Mouse (Mus musculus): ENCODE measurements around the gene Pim3. TPM values are rescaled to one million over a fixed set of nuclear protein-coding genes. Genes with fewer than 3 reads are reported as not detected.
A peak's percentile ranks its signal among the peaks of the same experiment; 100 is the strongest.

Pim3 gene
- polyA plus RNA-seq, 1 experiment: 55.0 TPM

DNA sequence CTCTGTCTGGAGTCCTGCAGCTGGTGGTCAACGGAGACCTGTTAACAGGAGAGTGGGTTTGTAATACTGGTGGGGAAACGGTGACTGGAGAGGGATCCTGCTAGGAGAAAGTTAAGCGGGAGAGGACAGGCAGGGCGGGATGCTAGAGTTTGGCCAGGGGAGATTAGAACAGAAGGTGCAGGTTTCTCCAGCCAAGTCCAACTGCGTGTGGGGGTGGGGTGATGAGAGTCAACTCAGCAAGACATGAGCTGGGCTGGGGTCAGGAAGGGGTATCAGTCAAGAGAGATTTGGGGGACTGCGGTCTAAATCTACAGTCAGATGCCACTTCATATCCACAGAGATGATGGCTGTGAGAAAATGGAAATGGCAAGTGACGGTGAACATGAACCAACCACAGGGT, 17.0 kb upstream of the Pim3 start:
- no peak for DNase-seq
- TF ChIP-seq POLR2A (IDR thresholded peaks at IDR 0.05; ENCODE audit: borderline replicate concordance, extremely low read depth, low read depth, low read length): no peak
- TF ChIP-seq CTCF (IDR thresholded peaks at IDR 0.05; ENCODE audit: insufficient read depth, low read length): no peak
- 92% methylated on average over 7 of the region's 7 CpGs for whole genome bisulfite sequencing
- H3K4me3 ChIP-seq (replicated peaks; ENCODE audit: extremely low read depth, low read depth, low read length): no peak overlapping the region
- peaks cover 2% of the 10 kb centered on the region; the same call in 1 of the 2 replicates for H3K4me1 ChIP-seq (ENCODE audit: control insufficient read depth, insufficient read depth, low read length)

DNA sequence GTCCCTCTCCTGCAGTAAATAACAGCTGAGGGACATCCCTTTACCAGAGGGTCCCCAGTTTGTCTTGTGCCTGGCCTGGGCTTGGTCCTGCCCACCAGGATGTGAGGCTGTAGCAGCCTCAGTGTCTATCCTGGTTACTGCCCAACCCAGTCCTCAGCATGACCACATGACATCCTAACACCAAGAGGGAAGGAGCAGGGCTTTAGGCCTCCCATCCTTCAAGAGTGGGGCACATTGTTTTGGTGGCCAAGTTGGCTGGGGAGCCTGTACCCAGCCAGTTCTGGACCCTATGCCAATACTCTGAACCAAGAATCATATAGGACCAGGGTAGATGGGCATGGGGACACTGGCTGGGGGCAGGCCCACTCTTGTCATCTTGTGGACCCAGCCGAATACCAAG, 13.3 kb upstream of the Pim3 start:
- Histone ChIP-seq H3K4me1 (ENCODE audit: control insufficient read depth, insufficient read depth, low read length) (peaks cover 16% of the 10 kb centered on the region), H3K4me3 (replicated peaks; ENCODE audit: extremely low read depth, low read depth, low read length) (no peak overlapping the region)
- no peak for TF ChIP-seq CTCF (IDR thresholded peaks at IDR 0.05; ENCODE audit: insufficient read depth, low read length)
- TF ChIP-seq POLR2A (IDR thresholded peaks at IDR 0.05; ENCODE audit: borderline replicate concordance, extremely low read depth, low read depth, low read length): no peak
- no peak for DNase-seq
- 100% methylated on average over 1 of the region's 1 CpGs for whole genome bisulfite sequencing

DNA sequence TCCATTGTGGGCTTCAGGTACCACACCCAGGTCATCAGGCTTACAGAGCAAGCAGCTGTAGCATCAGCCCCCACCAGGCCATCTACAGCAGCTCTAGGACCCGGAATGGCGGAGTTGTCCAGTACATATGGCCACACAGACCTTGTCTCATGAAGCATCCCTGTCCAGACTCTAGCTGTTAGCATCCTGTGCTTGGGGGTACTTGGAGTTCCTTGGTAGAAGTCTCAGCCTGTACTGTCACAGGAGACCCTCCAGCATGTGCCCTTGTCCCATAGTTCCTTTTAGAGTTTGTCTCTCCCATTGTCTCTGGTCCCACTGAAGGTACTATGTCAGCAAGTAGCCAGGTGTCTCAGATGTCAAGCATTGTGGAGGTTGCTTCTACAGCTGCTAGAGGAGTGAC, 12.4 kb upstream of the Pim3 start:
- TF ChIP-seq CTCF (IDR thresholded peaks at IDR 0.05; ENCODE audit: insufficient read depth, low read length): no peak
- TF ChIP-seq POLR2A (IDR thresholded peaks at IDR 0.05; ENCODE audit: borderline replicate concordance, extremely low read depth, low read depth, low read length): no peak
- 94% methylated on average over 2 of the region's 2 CpGs for WGBS
- Histone ChIP-seq H3K4me1 (ENCODE audit: control insufficient read depth, insufficient read depth, low read length) (peaks cover 19% of the 10 kb centered on the region), H3K4me3 (replicated peaks; ENCODE audit: extremely low read depth, low read depth, low read length) (no peak overlapping the region)
- DNase-seq: no peak

DNA sequence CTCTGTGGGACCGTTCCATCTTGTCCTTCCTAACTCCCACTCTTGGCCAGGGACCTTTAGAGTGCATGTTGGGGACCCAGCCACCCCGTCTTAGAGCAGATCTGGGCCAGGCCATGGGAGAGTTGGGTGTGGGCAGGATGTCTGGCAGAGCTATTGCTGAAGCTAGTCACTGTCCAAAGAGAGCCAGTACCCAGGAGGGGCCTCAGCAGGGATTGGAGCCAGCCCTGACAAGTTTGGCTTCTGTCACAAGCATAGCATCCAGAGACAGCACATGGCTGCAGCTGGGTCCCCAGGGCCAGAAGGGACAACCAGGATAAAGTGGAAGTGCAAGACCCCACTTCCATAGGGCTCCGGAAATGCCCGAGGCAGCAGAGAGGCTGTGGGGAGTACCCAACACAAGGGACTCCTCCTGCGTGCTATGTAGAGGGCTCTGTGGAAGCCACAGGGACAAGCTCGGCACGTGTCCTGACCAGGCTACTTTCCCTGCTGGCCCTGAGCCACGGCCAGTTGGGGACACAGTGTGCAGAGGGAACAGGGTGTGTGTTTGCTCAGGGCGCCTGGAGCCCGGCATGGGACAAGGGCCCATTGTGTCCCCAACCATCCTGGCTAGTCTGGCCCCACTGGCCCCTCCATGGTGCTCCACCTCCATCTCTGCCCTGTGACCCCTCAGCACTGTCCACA, 11.7 kb upstream of the Pim3 start:
- H3K4me1 ChIP-seq (ENCODE audit: control insufficient read depth, insufficient read depth, low read length): peaks cover 25% of the 10 kb centered on the region
- 27% methylated on average over 10 of the region's 10 CpGs for WGBS
- no peak overlapping the region for H3K4me3 ChIP-seq (replicated peaks; ENCODE audit: extremely low read depth, low read depth, low read length)
- peak; percentile 93 for DNase-seq
- no peak for TF ChIP-seq CTCF (IDR thresholded peaks at IDR 0.05; ENCODE audit: insufficient read depth, low read length)
- TF ChIP-seq POLR2A (IDR thresholded peaks at IDR 0.05; ENCODE audit: borderline replicate concordance, extremely low read depth, low read depth, low read length): no peak; the same call in 1 of the 2 replicates

DNA sequence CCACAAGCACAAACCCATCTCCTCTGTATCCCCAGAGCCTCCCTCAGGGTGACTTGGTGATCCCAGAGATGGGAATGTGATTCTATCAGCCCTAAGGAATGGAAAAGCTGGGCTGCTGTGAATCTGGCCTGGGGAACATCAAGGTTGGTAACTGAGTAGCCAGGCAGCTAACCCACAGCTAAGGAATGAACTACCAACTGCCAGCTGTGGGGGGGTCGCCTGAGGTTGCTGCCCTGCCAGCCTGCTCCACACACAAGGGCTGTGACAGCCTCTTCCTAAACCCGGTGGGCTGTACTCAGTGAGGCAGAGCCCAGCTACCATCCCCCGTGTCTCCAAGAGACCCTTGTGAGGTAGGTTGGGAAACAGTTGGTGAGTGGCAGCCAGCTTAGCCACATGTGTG, 10.9 kb upstream of the Pim3 start:
- Histone ChIP-seq H3K4me3 (replicated peaks; ENCODE audit: extremely low read depth, low read depth, low read length) (no peak overlapping the region), H3K4me1 (ENCODE audit: control insufficient read depth, insufficient read depth, low read length) (peaks cover 27% of the 10 kb centered on the region)
- TF ChIP-seq POLR2A (IDR thresholded peaks at IDR 0.05; ENCODE audit: borderline replicate concordance, extremely low read depth, low read depth, low read length) (no peak), CTCF (IDR thresholded peaks at IDR 0.05; ENCODE audit: insufficient read depth, low read length) (no peak)
- DNase-seq: no peak
- 59% methylated on average over 3 of the region's 3 CpGs for WGBS

DNA sequence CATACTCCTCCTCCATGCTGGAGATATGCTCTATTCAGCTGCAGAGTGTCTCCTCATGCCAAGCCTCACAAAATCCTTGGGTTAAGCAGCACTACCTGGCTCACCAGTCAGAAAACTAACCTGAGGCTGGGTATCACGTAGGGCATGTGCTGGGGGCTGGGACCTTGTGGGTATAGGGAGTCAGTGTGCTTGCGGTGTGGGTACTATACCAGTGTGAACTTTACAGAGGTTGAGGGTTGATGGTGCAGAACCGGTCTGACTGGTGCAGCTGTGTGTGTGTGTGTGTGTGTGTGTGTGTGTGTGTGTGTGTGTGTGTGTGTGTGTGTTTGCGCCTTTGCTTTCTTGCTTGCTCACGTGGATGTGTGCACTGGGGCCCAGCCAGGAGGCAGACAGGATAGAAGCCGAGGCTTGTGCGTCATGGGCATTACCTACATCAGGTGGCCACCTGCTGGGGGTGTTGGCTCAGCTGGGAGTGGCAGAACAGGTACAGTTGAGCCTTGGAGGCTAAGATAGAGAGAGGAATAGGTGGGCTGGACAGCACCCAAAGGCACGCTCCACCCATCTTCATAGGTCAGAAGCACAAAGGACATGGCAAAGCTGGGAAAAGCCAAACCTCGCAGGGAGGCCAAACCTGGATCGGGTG, 10.4 kb upstream of the Pim3 start:
- 80% methylated on average over 10 of the region's 10 CpGs for WGBS
- peak; percentile 81 for DNase-seq
- TF ChIP-seq CTCF (IDR thresholded peaks at IDR 0.05; ENCODE audit: insufficient read depth, low read length) (peak; percentile 7; the same call in 1 of the 2 replicates), POLR2A (IDR thresholded peaks at IDR 0.05; ENCODE audit: borderline replicate concordance, extremely low read depth, low read depth, low read length) (peak; percentile 44; the same call in 1 of the 2 replicates)
- Histone ChIP-seq H3K4me1 (ENCODE audit: control insufficient read depth, insufficient read depth, low read length) (peaks cover 27% of the 10 kb centered on the region), H3K4me3 (replicated peaks; ENCODE audit: extremely low read depth, low read depth, low read length) (no peak overlapping the region)

DNA sequence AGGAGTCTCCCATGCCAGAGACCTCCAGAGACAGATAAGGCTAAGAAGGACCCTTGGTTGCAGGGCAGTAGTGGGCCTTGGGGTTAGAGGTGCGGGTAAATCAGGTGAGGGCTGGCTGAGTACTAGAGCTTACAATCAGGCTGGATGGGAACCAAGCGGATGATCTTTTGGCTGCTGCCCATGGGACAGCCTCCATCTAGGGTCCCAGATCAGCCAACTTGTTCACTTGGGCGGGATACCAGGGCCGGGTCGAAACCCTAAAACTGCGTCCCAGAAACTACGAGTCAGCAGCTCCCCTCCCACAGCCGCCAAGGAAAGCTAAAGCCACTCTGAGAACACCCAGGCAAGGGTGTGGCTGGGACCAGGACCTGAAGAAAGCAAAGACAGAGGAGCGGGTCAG, 8.9 kb upstream of the Pim3 start:
- TF ChIP-seq CTCF (IDR thresholded peaks at IDR 0.05; ENCODE audit: insufficient read depth, low read length) (no peak), POLR2A (IDR thresholded peaks at IDR 0.05; ENCODE audit: borderline replicate concordance, extremely low read depth, low read depth, low read length) (no peak)
- peaks cover 29% of the 10 kb centered on the region for H3K4me1 ChIP-seq (ENCODE audit: control insufficient read depth, insufficient read depth, low read length)
- no peak overlapping the region for H3K4me3 ChIP-seq (replicated peaks; ENCODE audit: extremely low read depth, low read depth, low read length)
- WGBS: 75% methylated on average over 9 of the region's 9 CpGs
- DNase-seq: no peak

DNA sequence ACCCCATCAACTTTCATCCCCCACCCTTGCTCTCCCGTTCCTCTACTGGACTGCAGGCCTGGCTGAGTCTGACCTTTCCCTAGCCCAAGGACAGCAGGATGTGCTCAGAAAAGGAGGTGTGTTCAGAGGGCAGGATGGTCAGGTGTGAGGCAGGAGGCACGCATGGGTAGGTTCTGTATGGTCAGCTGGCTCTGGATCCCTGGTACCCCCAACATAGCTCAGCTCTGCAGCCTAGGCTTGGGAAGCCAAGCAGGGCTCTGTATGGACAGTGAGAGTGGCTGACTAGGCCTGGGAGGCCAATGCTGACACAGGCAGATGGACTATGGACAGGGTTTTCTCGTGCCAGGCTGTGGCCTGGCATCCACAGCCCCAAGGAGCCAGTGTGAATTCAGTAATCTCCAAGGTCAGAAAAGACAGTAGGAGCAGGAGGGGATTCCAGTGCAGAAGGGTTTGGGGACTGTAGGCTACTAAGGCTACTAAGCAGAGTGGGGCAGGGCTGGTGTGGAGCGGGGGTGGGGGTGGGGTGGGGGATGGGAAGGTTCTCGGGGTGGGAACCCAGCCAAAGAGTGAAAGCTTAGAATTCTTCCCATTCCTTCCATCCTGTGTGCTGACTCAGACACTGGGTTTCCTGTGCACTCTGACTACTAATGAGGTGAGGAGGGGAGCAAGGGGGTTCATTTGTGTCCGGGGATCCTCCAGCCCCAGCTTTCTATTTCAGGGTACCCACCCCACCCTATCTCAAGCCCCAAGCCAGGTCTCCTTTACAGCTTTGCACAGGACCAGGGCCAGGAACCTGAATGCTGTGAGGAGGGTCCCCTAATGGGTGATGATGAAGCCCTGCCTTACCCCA, 7.6 kb upstream of the Pim3 start:
- no peak overlapping the region for H3K4me3 ChIP-seq (replicated peaks; ENCODE audit: extremely low read depth, low read depth, low read length)
- DNase-seq: no peak
- WGBS: 43% methylated on average over 6 of the region's 6 CpGs
- peaks cover 29% of the 10 kb centered on the region for H3K4me1 ChIP-seq (ENCODE audit: control insufficient read depth, insufficient read depth, low read length)
- no peak for TF ChIP-seq POLR2A (IDR thresholded peaks at IDR 0.05; ENCODE audit: borderline replicate concordance, extremely low read depth, low read depth, low read length)
- TF ChIP-seq CTCF (IDR thresholded peaks at IDR 0.05; ENCODE audit: insufficient read depth, low read length): no peak

Data from lung, adult 2 months (tissue).